In genomic region chr16:93152765-93153489, GRCm38 (mm10) we compare ENCODE assay signal across 9 mouse cellular contexts.
DNase-seq lines count a peak whose midpoint lies in the region; ATAC-seq lines count a peak whose summit lies in the region.
"Had no signal": no experiment of that assay in that cellular context is flagged by ENCODE, and none has a peak within 500 bp of the region (broad histone marks: within the 10 kb centered on the region; RNA-seq: fewer than 3 reads in every experiment).

No protein-coding gene starts in this region.

- DNase-seq in heart, embryonic 10.5 days (ENCODE audit: low spot score) = peak; percentile 85
- no peak for DNase-seq in heart, adult 8-10 months (ENCODE audit: low spot score)
- peak; percentile 24 for DNase-seq in NIH3T3 (ENCODE audit: low read depth)
- DNase-seq in heart, postnatal 10 days = peak; percentile 22 to 28
- DNase-seq in naive thymus-derived CD4-positive, alpha-beta T cell, adult 2 months (ENCODE audit: low read depth) = peak; percentile 58
- no peak for DNase-seq in spleen, postnatal 10 days (ENCODE audit: low spot score in 2 of 2)
- no peak for DNase-seq in layer of hippocampus, adult 11-12 months (ENCODE audit: low spot score)

- no peaks in the 10 kb centered on the region for H3K9me3 ChIP-seq in heart, embryonic 10.5 days

- intact Hi-C loops in heart, postnatal 10 days (cut with DNase I) = no loop called here

- no peaks in the 10 kb centered on the region for H3K36me3 ChIP-seq in heart, embryonic 10.5 days

- peaks cover 77% of the 10 kb centered on the region for H3K27me3 ChIP-seq in heart, embryonic 10.5 days (ENCODE audit: insufficient read depth, poor library complexity, severe bottlenecking)
- H3K27me3 ChIP-seq: CH12.LX had no signal

- ATAC-seq in erythroblast, adult 5-6 weeks (replicated peaks; ENCODE audit: low FRiP score, poor library complexity, severe bottlenecking) = no peak

- H3K4me3 ChIP-seq in heart, embryonic 10.5 days = peak overlapping the region; percentile 4; the same call in 1 of the 2 replicates

- H3K27ac ChIP-seq in heart, embryonic 10.5 days = no peak overlapping the region

- WGBS in heart, embryonic 10.5 days = 9% methylated on average over 14 of the region's 14 CpGs

- H3K4me1 ChIP-seq in heart, embryonic 10.5 days = peaks cover 11% of the 10 kb centered on the region

Comparison
In these comparisons a context has a peak if more than half of its experiments do, and no peak if none do; other contexts are left out.
1. DNase-seq: peak in heart, embryonic 10.5 days (single experiment), NIH3T3 (single experiment), heart, postnatal 10 days (2 of 2) and naive thymus-derived CD4-positive, alpha-beta T cell, adult 2 months (single experiment); none in heart, adult 8-10 months (single experiment), spleen, postnatal 10 days (0 of 2) and layer of hippocampus, adult 11-12 months (single experiment).